Mouse (Mus musculus) testis, adult 2 months (tissue): ENCODE results near the gene Sspn.

Source experiments
- CTCF ChIP-seq: fragments of 200-500 bp; IDR thresholded peaks from 2 replicates; pipeline ENCODE4 v1.5.1; 2012; ENCODE audit warnings: low read depth, mild to moderate bottlenecking, inconsistent platforms, low read length, moderate library complexity; ENCODE audit not compliant: control insufficient read depth, insufficient read depth, insufficient replicate concordance
- POLR2A ChIP-seq: fragments of 200-500 bp; IDR thresholded peaks from 2 replicates; pipeline ENCODE4 v1.6.1; 2012; ENCODE audit warnings: low read depth, mild to moderate bottlenecking, inconsistent platforms, low read length, moderate library complexity; ENCODE audit not compliant: control insufficient read depth

DNA sequence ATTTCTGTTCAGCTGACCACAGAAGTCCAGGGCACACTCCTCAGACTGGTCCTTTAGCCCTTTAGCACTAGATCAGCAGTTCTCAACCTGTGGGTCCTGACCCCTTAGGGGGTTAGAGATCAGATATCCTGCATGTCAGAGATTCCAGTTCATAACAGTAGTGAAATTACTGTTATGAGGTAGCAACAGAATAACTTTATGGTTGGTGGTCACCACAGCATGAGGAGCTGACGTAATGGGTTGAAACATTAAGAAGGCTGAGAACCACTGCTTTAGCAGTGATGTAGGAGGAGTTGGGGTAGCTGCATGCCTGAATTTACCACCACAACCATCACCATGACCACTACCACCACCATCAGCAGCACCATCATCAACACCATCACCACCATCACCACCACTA lies 69.3 kb downstream of the Sspn start:
- TF ChIP-seq CTCF (no peak), POLR2A (no peak)
